Mouse (Mus musculus): ENCODE measurements around the gene Hrct1. TPM values are rescaled to one million over a fixed set of nuclear protein-coding genes. Genes with fewer than 3 reads are reported as not detected.

The Hrct1 gene
- polyA plus RNA-seq (2014; fragmentation: Nextera tagmentation; extraction: Ambion mirVana) = 0.58 and 0.93 TPM in 2 replicates

DNA sequence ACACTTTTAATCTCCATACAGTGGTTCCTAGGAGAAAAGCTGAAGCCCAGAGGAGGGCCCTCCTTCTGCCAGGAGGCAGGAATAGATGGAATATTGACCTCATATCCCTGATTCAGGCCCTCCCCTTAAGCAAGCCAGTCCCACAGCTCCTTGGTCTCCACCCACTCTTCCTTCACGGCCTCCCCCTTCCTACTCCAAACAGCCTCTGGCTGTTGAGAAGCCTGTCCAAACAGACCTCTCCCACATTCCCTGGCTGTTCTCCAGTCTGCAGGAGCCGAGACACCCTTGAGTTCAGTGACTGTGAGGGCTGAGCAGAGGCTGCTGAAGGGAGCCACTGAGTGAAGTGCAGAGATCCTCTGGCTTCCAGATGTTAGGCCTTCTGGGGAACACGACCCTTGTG, at the start of gene Hrct1:
Gene Hrct1, plus strand, starts transcription at position 194 of the 400 bp plus-strand sequence.
- H3K4me3 ChIP-seq (ENCODE audit: low read depth, low read length) = no peak within 1 kb of the TSS
- no peak for TF ChIP-seq CTCF (IDR thresholded peaks at IDR 0.05; ENCODE audit: low read depth)
- WGBS = 19% methylated on average over 3 of the region's 3 CpGs
- H3K9ac ChIP-seq = no peak within 1 kb of the TSS
- no peaks in the 10 kb centered on the region for H3K27me3 ChIP-seq (ENCODE audit: insufficient read depth, low read length)
- no peaks in the 10 kb centered on the region for H3K36me3 ChIP-seq (ENCODE audit: insufficient read depth)
- peak within 1 kb of the TSS; percentile 54 for H3K27ac ChIP-seq (ENCODE audit: low read depth)
- no peak within 1 kb of the TSS for H3K4me2 ChIP-seq
- no peaks in the 10 kb centered on the region for H3K9me3 ChIP-seq (ENCODE audit: low read depth, low read length)
- ATAC-seq (ENCODE audit: insufficient read depth) (peak; percentile 77), DNase-seq (peak; percentile 86)
- H3K4me1 ChIP-seq (ENCODE audit: insufficient read depth) = peaks cover 25% of the 10 kb centered on the region

DNA sequence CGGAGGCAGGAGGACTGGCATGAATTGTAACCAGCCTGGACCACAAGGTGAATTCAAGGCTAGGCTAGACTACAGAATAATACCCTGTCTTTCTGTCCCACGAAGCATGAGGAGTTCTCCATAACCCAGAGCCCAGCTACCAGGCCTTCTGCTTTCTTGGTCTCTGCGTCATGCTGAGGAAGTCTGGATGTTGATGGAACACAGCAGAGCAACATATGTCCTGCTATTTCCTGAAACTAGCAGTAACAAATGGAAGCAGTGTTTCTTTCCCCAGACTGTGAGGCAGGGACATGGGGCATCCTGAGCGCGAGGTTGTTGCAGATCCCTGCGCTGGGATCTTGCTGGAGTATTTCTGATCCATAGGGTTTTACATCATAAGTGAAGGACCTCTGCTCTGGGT, 48.4 kb upstream of the Hrct1 start:
- no peaks in the 10 kb centered on the region for H3K9me3 ChIP-seq (ENCODE audit: low read depth, low read length)
- WGBS = 88% methylated on average over 6 of the region's 6 CpGs
- H3K4me3 ChIP-seq (ENCODE audit: low read depth, low read length) = no peak overlapping the region
- no peaks in the 10 kb centered on the region for H3K27me3 ChIP-seq (ENCODE audit: insufficient read depth, low read length)
- ATAC-seq (ENCODE audit: insufficient read depth) (no peak), DNase-seq (no peak)
- no peak overlapping the region for H3K4me2 ChIP-seq
- no peak overlapping the region for H3K9ac ChIP-seq
- TF ChIP-seq CTCF (IDR thresholded peaks at IDR 0.05; ENCODE audit: low read depth) = no peak
- H3K36me3 ChIP-seq (ENCODE audit: insufficient read depth) = peaks cover 22% of the 10 kb centered on the region; the same call in 1 of the 2 replicates
- no peak overlapping the region for H3K27ac ChIP-seq (ENCODE audit: low read depth)
- no peaks in the 10 kb centered on the region for H3K4me1 ChIP-seq (ENCODE audit: insufficient read depth)

DNA sequence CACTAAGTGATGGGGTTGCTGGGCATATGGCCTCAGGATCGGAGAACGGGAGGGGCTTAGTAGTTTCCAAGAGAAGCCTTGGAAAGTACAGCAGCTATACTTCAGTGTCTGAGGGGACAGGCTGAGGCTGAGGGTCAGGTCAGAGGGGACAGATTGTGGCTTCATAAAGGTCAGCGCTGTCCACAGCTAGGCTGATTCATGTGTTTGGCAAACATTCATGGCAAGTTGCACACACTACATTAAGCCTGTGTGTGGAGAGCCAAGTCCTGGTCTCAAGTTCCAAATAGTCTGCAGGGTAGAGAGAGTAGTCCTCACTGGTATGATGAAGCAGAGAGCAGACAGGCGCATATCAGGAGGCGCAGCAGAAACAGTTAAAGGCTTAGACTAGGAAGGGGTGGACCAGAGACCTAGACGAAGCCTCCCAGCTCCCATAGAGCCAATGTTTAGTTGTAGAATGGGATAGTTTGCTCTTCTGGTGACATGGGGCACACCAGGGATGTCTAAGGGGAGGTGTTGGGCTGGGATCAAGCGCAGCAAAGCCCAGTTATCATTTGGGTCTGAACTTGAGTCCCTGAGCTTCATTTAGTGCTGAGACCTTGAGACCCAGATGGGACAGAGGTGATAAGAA, 47.5 kb upstream of the Hrct1 start:
- H3K36me3 ChIP-seq (ENCODE audit: insufficient read depth) = peaks cover 16% of the 10 kb centered on the region; the same call in 1 of the 2 replicates
- H3K9me3 ChIP-seq (ENCODE audit: low read depth, low read length) = no peaks in the 10 kb centered on the region
- H3K9ac ChIP-seq = no peak overlapping the region
- ATAC-seq (ENCODE audit: insufficient read depth) (no peak), DNase-seq (no peak)
- TF ChIP-seq CTCF (IDR thresholded peaks at IDR 0.05; ENCODE audit: low read depth) = no peak
- WGBS = 81% methylated on average over 7 of the region's 7 CpGs
- no peaks in the 10 kb centered on the region for H3K27me3 ChIP-seq (ENCODE audit: insufficient read depth, low read length)
- no peak overlapping the region for H3K27ac ChIP-seq (ENCODE audit: low read depth)
- no peak overlapping the region for H3K4me3 ChIP-seq (ENCODE audit: low read depth, low read length)
- no peak overlapping the region for H3K4me2 ChIP-seq
- H3K4me1 ChIP-seq (ENCODE audit: insufficient read depth) = no peaks in the 10 kb centered on the region

DNA sequence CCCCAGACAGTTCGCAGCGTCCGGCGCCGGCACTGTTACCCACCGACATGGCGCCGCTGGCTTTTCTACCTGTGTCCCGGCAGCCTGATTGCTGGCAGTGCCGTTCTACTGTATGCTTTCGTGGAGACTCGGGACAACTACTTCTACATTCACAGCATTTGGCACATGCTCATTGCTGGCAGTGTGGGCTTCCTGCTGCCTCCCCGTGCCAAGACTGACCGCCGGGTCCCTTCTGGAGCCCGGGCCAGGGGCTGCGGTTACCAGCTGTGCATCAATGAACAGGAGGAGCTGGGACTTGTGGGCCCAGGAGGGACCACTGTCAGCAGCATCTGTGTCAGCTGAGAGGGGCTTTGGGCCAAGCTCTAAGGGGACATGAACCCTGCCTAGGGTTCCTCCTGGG, 37.0 kb upstream of the Hrct1 start:
- Histone ChIP-seq H3K27me3 (ENCODE audit: insufficient read depth, low read length) (no peaks in the 10 kb centered on the region), H3K27ac (ENCODE audit: low read depth) (no peak overlapping the region), H3K9ac (no peak overlapping the region), H3K4me2 (no peak overlapping the region), H3K4me3 (ENCODE audit: low read depth, low read length) (no peak overlapping the region), H3K4me1 (ENCODE audit: insufficient read depth) (no peaks in the 10 kb centered on the region), H3K9me3 (ENCODE audit: low read depth, low read length) (no peaks in the 10 kb centered on the region), H3K36me3 (ENCODE audit: insufficient read depth) (0 out of 2 replicates have a peak, but pooled peaks cover 12% of the 10 kb centered on the region)
- ATAC-seq (ENCODE audit: insufficient read depth) (no peak), DNase-seq (no peak)
- 91% methylated on average over 17 of the region's 17 CpGs for WGBS
- TF ChIP-seq CTCF (IDR thresholded peaks at IDR 0.05; ENCODE audit: low read depth) = no peak

DNA sequence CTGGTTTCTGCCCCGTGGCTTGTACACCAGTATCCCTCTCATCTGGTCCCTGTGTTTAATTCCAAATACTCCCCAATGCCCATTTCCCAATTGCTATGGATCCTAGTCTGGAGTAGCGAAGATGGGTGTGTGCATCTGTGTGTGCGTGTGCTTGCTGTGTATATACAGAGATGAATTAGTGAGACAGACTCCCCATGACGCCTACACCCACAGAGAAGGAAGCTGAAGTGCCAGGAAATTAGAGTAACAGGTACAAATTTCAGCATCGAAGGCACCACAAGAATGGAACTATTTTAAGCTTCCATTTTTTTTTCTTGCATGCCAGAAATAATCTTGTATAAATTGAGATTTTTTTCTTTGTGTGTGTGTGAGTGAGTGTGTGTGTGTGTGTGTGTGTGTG, 36.0 kb upstream of the Hrct1 start:
- Histone ChIP-seq H3K27me3 (ENCODE audit: insufficient read depth, low read length) (no peaks in the 10 kb centered on the region), H3K27ac (ENCODE audit: low read depth) (no peak overlapping the region), H3K9ac (no peak overlapping the region), H3K9me3 (ENCODE audit: low read depth, low read length) (no peaks in the 10 kb centered on the region), H3K4me2 (no peak overlapping the region), H3K4me1 (ENCODE audit: insufficient read depth) (no peaks in the 10 kb centered on the region), H3K4me3 (ENCODE audit: low read depth, low read length) (no peak overlapping the region), H3K36me3 (ENCODE audit: insufficient read depth) (0 out of 2 replicates have a peak, but pooled peaks cover 3% of the 10 kb centered on the region)
- ATAC-seq (ENCODE audit: insufficient read depth) (no peak), DNase-seq (no peak)
- WGBS = 74% methylated on average over 5 of the region's 5 CpGs
- no peak for TF ChIP-seq CTCF (IDR thresholded peaks at IDR 0.05; ENCODE audit: low read depth)

DNA sequence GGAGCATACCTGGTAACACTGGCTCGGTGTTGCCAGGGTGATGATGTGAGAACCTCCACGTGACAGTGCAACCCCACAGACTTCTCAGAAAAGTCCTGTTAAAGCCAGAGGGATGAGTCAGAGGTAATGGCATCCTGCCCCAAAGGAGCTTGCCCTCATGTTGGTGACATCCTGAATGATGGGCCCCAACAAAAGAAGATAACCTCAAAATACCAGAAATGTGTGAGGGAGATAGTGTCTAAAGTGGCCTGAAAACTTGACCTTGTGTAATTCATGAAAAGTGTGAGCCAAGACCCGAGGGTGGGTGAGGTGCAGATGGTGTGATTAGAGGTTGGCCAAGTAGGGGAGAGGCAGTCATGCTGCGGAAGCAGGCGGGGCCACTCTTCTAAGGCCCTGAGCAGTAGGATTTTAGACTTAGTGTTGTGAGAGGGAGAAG, 33.2 kb upstream of the Hrct1 start:
- H3K36me3 ChIP-seq (ENCODE audit: insufficient read depth) = no peaks in the 10 kb centered on the region
- H3K9me3 ChIP-seq (ENCODE audit: low read depth, low read length) = no peaks in the 10 kb centered on the region
- no peaks in the 10 kb centered on the region for H3K4me1 ChIP-seq (ENCODE audit: insufficient read depth)
- H3K27me3 ChIP-seq (ENCODE audit: insufficient read depth, low read length) = no peaks in the 10 kb centered on the region
- H3K4me3 ChIP-seq (ENCODE audit: low read depth, low read length) = no peak overlapping the region
- no peak overlapping the region for H3K4me2 ChIP-seq
- no peak overlapping the region for H3K9ac ChIP-seq
- 56% methylated on average over 5 of the region's 5 CpGs for WGBS
- no peak for TF ChIP-seq CTCF (IDR thresholded peaks at IDR 0.05; ENCODE audit: low read depth)
- ATAC-seq (ENCODE audit: insufficient read depth) (0 out of 2 replicates have a peak, but pooled peaks have one; percentile 28), DNase-seq (no peak)
- H3K27ac ChIP-seq (ENCODE audit: low read depth) = no peak overlapping the region

DNA sequence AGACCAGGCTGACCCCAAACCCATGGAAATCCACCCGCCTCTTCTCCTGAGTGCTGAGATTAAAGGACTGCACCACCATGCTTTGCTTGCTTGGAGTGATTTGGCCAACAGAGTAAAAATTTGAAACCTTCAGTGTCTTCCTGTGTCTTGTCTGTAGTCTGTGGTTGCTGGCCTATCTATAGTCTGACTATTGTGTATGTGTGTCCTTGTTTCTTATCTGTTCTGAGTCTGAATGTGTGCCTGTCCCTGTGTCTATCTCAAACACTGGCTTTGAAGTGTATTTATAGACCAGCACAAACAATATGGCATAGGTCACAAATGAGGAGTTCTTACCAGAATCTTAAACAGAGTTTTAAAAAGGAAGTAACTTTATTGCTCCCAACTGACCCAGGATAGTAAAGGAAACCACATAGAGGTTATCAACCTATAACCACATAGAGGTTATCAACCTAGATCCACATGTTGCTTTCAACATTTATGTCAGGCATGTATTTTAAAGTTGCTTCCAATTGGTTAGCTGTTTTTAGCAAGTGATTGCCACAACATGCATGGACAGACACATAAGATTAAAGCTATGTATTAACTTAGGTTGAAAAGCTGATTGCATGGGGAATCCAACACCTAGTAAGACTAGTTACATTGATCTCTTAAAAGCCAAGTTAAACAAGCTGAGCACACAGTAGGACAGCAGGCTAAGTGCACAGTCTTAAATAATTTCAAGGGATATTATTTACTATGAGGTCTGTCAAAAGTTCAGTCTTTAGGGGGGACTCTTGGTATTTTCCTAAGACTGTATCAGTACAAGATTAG, 32.3 kb upstream of the Hrct1 start:
- ATAC-seq (ENCODE audit: insufficient read depth) (no peak), DNase-seq (no peak)
- Histone ChIP-seq H3K27ac (ENCODE audit: low read depth) (no peak overlapping the region), H3K4me2 (no peak overlapping the region), H3K9me3 (ENCODE audit: low read depth, low read length) (no peaks in the 10 kb centered on the region), H3K4me1 (ENCODE audit: insufficient read depth) (no peaks in the 10 kb centered on the region), H3K36me3 (ENCODE audit: insufficient read depth) (no peaks in the 10 kb centered on the region), H3K27me3 (ENCODE audit: insufficient read depth, low read length) (no peaks in the 10 kb centered on the region), H3K9ac (no peak overlapping the region), H3K4me3 (ENCODE audit: low read depth, low read length) (no peak overlapping the region)
- no peak for TF ChIP-seq CTCF (IDR thresholded peaks at IDR 0.05; ENCODE audit: low read depth)
- 69% methylated on average over 1 of the region's 1 CpGs for WGBS
